Mouse (Mus musculus) megakaryocyte progenitor cell, adult 5-6 weeks (primary cell): ENCODE results near the gene Brwd1. TPM values are rescaled to one million over a fixed set of nuclear protein-coding genes. Genes with fewer than 3 reads are reported as not detected.
"Not testable (repeated sequence)": the region's sequence is repeated elsewhere in the genome, so short reads cannot be mapped to it uniquely, and the experiment has no call there.

Source experiments
- ATAC-seq: replicated peaks from 2 replicates; pipeline ENCODE4 v1.8.0; 2016; ENCODE audit warnings: mild to moderate bottlenecking, moderate TSS enrichment, inconsistent platforms; ENCODE audit not compliant: poor library complexity
- total RNA-seq, 2 experiments: library from RNA; stranded (forward) in 1 of 2; stranded (reverse) in 1 of 2; fragments of 157-497, 149-512 nt in 1 of 2; fragments of 200-1000 nt in 1 of 2; gene quantifications; 2 replicates each; pipeline versions ENCODE4 v1.2.3 to v1.2.4; 2015 to 2017

The Brwd1 gene
- total RNA-seq, 2 experiments from 2014 or later = 33.5 to 45.1 TPM

GRCm38 (mm10) chr16:95990462-95991121 lies 91.7 kb downstream of the Brwd1 start, which contains the start of gene Psmg1:
Gene Psmg1 (minus strand): TSS chr16:95990960.
- peak; percentile 98 for ATAC-seq

- peak; percentile 67 for ATAC-seq
These were observed 97.4 kb downstream of the Brwd1 start for GRCm38 (mm10) chr16:95984911-95985310.

- peak; percentile 83 for ATAC-seq
These were observed 98.7 kb downstream of the Brwd1 start for GRCm38 (mm10) chr16:95983601-95984000.

- no peak for ATAC-seq
These were observed 111.5 kb downstream of the Brwd1 start for GRCm38 (mm10) chr16:95970841-95971240.

GRCm38 (mm10) chr16:95967455-95967854 lies 114.9 kb downstream of the Brwd1 start:
- no peak for ATAC-seq

GRCm38 (mm10) chr16:95964427-95965023 lies 117.8 kb downstream of the Brwd1 start:
- peak; percentile 80 for ATAC-seq

- ATAC-seq = not testable (repeated sequence)
These were observed 120.8 kb downstream of the Brwd1 start for GRCm38 (mm10) chr16:95961484-95961883.

- not testable (repeated sequence) for ATAC-seq
These were observed 121.6 kb downstream of the Brwd1 start for GRCm38 (mm10) chr16:95960689-95961088.

GRCm38 (mm10) chr16:95958080-95958479 lies 124.2 kb downstream of the Brwd1 start:
- no peak for ATAC-seq

GRCm38 (mm10) chr16:95956618-95957017 lies 125.7 kb downstream of the Brwd1 start:
- peak; percentile 42; the same call in 1 of the 2 replicates for ATAC-seq

- peak; percentile 94 for ATAC-seq
These were observed 126.5 kb downstream of the Brwd1 start for GRCm38 (mm10) chr16:95955716-95956346.

- no peak for ATAC-seq
These were observed 128.0 kb downstream of the Brwd1 start for GRCm38 (mm10) chr16:95954341-95954740.

- ATAC-seq = no peak
These were observed 129.1 kb downstream of the Brwd1 start for GRCm38 (mm10) chr16:95953159-95953650.

- ATAC-seq = no peak
These were observed 130.9 kb downstream of the Brwd1 start for GRCm38 (mm10) chr16:95951471-95951870.

GRCm38 (mm10) chr16:95945389-95946311 lies 136.7 kb downstream of the Brwd1 start:
- ATAC-seq = peak; percentile 93

GRCm38 (mm10) chr16:95943186-95943585 lies 139.1 kb downstream of the Brwd1 start:
- ATAC-seq = no peak

Other genes with a start within 250 kb of the Brwd1 start
- 66.7 and 70.7 TPM in 2 replicates for gene Psmg1, start 91.6 kb downstream of the Brwd1 start, total RNA-seq (2015)
- 83.0 and 104 TPM in 2 replicates for gene Psmg1, start 91.6 kb downstream of the Brwd1 start, total RNA-seq (2017)
- 123 and 124 TPM in 2 replicates for gene Hmgn1, start 45.2 kb upstream of the Brwd1 start, total RNA-seq (2015)
- 120 and 271 TPM in 2 replicates for gene Hmgn1, start 45.2 kb upstream of the Brwd1 start, total RNA-seq (2017)
- gene Wrb, start 62.9 kb upstream of the Brwd1 start, total RNA-seq (2015) = 10.5 and 13.3 TPM in 2 replicates
- 16.2 and 20.1 TPM in 2 replicates for gene Wrb, start 62.9 kb upstream of the Brwd1 start, total RNA-seq (2017)
- not detected in 2 replicates for gene Lca5l, start 109.7 kb upstream of the Brwd1 start, total RNA-seq (2015)
- gene Lca5l, start 109.7 kb upstream of the Brwd1 start, total RNA-seq (2017) = 0.42 TPM in 1 of 2 replicates, not detected in the other
- 0.78 TPM in 1 of 2 replicates, not detected in the other for gene Sh3bgr, start 117.9 kb upstream of the Brwd1 start, total RNA-seq (2015)
- gene Sh3bgr, start 117.9 kb upstream of the Brwd1 start, total RNA-seq (2017) = not detected in 2 replicates
- 1.1 and 1.3 TPM in 2 replicates for gene B3galt5, start 153.3 kb upstream of the Brwd1 start, total RNA-seq (2015)
- 0.46 and 1.7 TPM in 2 replicates for gene B3galt5, start 153.3 kb upstream of the Brwd1 start, total RNA-seq (2017)